Mouse (Mus musculus) T-helper 2 cell (primary cell): Measurements from ENCODE around the gene Pigx.

Experiments
- in situ Hi-C: fragments of 300-600 bp; cut with MboI, MseI; formaldehyde crosslinking; loops from one replicate; pipeline ENCODE4 v1.15.1; 2025; ENCODE audit warnings: high pct_unique_total_duplicates

Pigx gene

DNA sequence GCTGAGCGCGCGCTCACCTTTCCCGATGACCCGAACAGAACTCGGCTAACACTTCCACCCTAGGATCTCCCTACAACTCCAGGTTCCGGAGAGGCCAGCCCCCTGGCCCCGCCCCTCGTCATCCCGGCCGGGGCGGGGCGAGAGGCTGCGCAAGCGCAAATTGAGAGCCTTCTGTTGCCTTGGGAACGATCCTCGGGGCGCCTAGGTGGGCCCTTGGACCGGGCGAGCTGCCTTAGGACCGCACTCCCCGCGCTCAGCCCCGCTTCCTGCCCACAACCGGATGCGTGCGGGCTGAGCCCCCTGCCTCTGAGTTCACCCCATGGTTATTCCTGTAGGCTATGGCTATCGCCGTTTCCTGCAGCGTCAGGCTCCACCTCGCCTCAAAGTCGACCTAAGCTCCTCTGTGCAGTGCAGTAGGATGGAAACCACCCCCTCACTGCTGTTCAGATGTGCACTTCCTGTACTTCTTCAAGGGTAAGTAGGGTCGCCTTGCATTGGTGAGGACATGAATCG, at the start of gene Pigx, which contains the start of gene Cep19:
Gene Pigx, minus strand, starts transcription at position 103 of the 513 bp plus-strand sequence.
Gene Cep19, plus strand, starts transcription at position 163 of the 513 bp plus-strand sequence.
- in situ Hi-C loops: no loop called here

DNA sequence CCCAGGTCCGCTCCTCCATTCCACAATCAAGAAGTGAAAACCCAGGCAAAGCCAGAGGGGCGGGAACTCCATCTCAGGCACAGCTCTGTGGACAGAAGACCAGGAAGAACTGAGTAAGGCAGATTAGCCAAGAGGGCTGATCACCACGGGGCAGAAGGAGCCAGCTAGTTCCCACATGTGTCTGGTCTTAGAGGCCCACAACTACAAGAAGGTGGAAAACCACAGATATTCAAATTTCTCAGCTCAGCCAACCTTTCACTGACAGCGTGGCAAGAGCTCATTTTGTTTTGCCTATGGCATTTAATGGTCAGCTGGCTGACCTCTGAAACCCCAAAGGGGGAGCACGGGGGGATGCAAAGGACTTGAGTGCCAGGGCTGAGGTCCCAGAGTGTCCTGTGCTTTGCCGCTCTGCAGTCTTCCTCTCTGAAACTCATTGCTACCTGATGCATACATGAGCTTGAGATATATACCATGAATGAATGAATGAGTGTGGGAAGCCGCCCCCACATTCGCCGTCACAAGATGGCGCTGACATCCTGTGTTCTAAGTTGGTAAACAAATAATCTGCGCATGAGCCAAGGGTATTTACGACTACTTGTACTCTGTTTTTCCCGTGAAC, 48.2 kb upstream of the Pigx start:
- in situ Hi-C loops: no loop called here

- in situ Hi-C loops: no loop called here
These were observed 45.1 kb upstream of the Pigx start for GRCm38 (mm10) chr16:32144592-32144991.

DNA sequence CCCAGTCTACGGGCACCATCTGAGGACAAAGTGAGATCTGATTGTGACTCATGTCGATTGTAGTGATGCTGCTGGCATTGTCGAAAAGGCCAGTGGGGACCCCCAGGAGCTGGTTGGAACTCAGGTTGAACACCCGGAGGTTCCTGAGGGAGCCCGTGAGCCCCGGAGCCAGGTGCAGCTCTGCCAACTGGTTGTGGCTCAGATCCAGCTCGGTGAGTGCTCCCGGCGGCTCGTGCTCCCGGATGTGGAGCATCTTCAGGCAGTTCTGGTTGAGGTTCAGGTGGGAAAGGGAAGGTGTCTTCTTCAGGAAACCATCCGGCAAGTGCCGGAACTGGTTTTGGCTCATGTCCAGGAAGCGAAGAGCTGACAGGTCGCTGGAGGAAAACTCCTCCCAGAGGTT, 44.2 kb upstream of the Pigx start:
- in situ Hi-C loops: no loop called here

DNA sequence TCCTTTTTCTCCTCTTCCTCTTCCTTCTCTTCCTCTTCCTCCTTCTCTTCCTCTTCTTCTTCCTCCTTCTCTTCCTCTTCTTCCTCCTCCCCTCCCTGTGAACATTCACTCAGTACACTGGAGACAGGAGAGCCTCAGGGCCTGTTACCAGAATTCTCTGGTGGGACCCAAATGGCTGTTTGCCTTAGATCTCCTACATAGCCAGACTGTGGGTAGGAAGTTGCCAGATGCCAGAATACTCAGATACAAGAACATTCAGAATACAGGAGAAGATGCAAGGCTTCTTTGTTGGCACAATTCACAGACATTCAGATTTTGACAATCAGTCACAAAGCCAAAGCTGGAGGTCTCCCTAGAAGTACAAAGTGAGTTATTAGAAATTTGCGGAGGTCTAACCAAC, 39.4 kb upstream of the Pigx start:
- in situ Hi-C loops: no loop called here

DNA sequence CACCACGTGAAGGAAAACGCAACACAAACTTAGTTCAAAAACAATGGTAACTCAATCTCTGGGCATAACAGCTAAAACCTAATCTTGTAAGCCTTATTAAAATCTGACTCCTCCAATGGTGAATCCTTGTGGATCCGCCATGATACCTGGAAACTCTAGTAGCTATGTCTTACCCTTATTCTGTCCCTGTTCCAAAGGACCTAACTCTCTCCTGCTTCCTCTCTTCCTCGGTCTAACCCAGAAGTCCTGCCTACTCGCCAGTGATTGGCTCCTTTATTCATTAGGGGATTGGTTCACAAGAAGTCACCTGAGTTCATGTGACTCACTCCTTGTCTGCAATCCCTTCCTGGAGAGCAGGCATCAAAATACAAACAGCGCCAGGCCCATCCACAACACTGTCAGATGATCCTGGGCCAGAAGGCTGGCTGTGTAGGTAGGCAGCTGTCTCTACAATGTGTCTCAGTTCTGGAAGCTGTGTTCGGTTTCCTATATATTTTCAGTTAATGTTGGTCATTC, 36.4 kb upstream of the Pigx start:
- in situ Hi-C loops: no loop called here

- in situ Hi-C loops: no loop called here
These were observed 33.6 kb upstream of the Pigx start for GRCm38 (mm10) chr16:32133148-32133547.

GRCm38 (mm10) chr16:32130190-32130826, 30.8 kb upstream of the Pigx start:
- in situ Hi-C loops: no loop called here

GRCm38 (mm10) chr16:32129449-32130189, 30.1 kb upstream of the Pigx start:
- in situ Hi-C loops: loop anchor here (5.0 kb wide), 1 partner anchor 38 kb away; the partner anchor contains the start of gene Nrros

GRCm38 (mm10) chr16:32127046-32127445, 27.5 kb upstream of the Pigx start:
- in situ Hi-C loops: loop anchor here (5.0 kb wide), 1 partner anchor 40 kb away; the partner anchor contains the start of gene Nrros

- in situ Hi-C loops: loop anchor here (5.0 kb wide), 1 partner anchor 42 kb away; the partner anchor contains the start of gene Nrros
These were observed 25.8 kb upstream of the Pigx start for GRCm38 (mm10) chr16:32125364-32125763.

- in situ Hi-C loops: loop anchor here (5.0 kb wide), 1 partner anchor 43 kb away; the partner anchor contains the start of gene Nrros
These were observed 25.1 kb upstream of the Pigx start for GRCm38 (mm10) chr16:32124444-32125335.

DNA sequence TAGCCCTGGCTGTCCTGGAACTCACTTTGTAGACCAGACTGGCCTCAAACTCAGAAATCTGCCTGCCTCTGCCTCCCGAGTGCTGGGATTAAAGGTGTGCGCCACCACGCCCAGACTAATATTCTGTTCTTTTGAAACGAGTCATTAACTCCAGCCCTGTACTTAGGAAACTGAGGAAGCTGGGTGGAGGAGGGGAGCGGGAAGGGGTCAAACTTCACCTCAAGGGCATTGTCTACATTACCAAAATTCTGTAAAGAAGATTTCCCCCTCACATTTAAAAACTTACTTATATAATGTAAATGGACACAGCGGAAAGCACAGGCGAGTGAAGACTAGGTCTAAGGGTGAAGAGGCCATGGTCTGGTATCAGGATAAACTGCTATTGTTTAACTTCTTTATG, 24.5 kb upstream of the Pigx start:
- in situ Hi-C loops: no loop called here

DNA sequence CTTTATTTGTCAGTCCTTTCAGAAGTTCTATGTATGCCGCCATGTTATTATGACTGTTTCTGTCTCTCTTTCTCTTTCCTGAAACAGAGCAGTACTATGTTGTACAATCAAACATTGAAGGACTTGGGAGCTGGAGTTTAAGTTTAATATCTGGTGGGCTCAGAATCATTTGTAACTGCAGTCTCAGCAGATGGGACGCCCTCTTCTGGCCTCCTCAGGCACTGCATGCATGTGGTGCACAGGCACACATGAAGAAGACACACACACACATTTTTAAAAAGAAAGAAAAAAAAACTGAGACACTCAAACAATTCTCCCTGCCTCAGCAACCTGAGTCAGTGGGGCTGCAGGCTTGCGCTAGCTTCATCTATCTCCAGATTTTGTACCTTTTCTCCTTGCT, 20.9 kb upstream of the Pigx start:
- in situ Hi-C loops: no loop called here

DNA sequence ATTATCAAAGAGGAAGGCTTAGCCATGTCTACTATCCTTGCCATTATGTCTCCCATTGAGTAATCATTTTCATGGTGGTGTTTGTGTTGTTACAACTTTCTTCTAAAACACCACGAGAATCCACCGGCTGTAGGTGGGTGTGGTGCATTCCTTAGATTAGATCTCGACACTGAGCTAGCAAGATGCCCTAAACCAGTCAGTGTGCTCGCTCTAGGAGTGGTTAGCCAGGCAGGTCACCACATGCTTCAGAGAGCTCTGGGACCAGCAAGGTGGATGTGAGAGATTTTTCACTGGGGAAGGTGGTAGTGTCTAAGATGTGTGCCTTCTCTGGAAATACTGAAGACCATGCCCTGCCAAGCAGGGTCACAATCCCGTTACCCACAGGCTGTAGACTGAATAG, 16.6 kb upstream of the Pigx start:
- in situ Hi-C loops: no loop called here

- in situ Hi-C loops: no loop called here
These were observed 16.2 kb upstream of the Pigx start for GRCm38 (mm10) chr16:32115781-32116180.

- in situ Hi-C loops: loop anchor here (5.0 kb wide), 1 partner anchor 87 kb away; no protein-coding TSS in a partner anchor
These were observed 15.6 kb upstream of the Pigx start for GRCm38 (mm10) chr16:32114968-32115695.

DNA sequence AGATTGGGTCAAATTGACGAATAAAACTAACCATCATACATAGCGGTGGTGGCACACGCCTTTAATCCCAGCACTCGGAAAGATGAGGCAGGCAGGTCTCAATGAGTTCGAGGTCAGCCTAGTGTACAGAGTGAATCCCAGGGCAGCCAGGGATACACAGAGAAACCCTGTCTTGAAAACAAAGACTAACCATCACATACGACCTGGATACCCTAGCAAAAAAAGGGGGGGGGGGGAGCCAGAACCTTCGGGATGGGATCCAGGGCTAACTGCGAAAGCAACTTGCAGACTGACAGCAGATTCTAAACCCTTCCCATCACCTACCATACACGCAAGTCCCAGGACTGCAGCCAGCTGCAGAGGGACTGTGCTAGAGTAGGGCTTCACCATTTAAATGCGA, 14.9 kb upstream of the Pigx start:
- in situ Hi-C loops: loop anchor here (5.0 kb wide), 1 partner anchor 88 kb away; no protein-coding TSS in a partner anchor

DNA sequence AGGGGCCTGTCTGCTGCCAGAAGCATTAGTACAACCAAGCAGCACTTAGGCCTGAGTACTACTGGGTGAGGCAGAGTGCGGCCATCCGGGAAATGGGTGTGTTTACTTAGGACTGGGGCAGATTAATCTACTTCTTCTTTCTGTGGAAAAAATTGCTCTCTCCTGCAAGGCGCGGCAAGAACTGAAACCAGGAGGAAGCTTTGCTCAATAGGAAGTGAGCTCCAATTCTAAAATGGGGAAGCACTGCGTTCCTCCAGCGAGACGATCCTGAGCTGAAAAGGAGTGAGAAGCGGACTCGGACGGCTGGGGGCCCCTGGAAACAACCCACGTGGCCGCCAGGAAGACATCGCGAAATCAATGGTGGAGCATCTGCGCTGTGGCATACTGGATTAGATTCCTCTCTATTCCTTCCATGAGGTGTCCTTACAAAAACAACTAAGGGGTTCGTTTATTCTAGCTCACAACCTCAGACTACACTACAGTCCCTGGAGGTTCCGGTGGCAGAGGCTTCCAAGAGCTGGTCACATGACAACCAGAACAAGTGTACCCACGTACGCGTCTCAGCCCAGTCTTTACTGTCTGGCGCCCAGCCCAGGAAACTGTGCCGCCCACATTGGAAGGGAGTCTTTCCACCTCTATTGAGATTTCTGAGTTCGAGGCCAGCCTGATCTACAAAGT, 14.1 kb upstream of the Pigx start:
- in situ Hi-C loops: loop anchor here (5.0 kb wide), 1 partner anchor 89 kb away; no protein-coding TSS in a partner anchor
